Mouse (Mus musculus) right cerebral cortex, adult 18-20 months (tissue): ENCODE data around the gene Esp16.
"Not testable (repeated sequence)": the region's sequence is repeated elsewhere in the genome, so short reads cannot be mapped to it uniquely, and the experiment has no call there.

ENCODE experiments used
- DNase-seq: peaks from one replicate; pipeline ENCODE4 v3.0.0; 2022; ENCODE audit warnings: mixed read lengths

Esp16 gene

GRCm38 (mm10) chr17:39535842-39536241 lies at the start of gene Esp16:
TSS of gene Esp16 (plus strand) at chr17:39536142.
- DNase-seq, result not testable (repeated sequence)

- DNase-seq, result not testable (repeated sequence)
These were observed 37.9 kb upstream of the Esp16 start for GRCm38 (mm10) chr17:39498043-39498442.
